Mouse (Mus musculus) heart, postnatal 36 days (tissue): ENCODE measurements at regions not wholly inside any gene's neighbourhood (a gene's known extent, or its start where the extent isn't known, plus 50 kb on each side); places are given as distances from the start of the nearest gene placed in this dataset.

Source experiments
- DNase-seq, 2 experiments: peaks; one replicate each; pipeline ENCODE4 v3.0.0; 2021 to 2022
- intact Hi-C: fragments of 180-260 bp; cut with DNase I; formaldehyde crosslinking; loops from one replicate; pipeline ENCODE4 v1.15.1; 2025

- DNase-seq, result no peak
- intact Hi-C loops, result no loop called here
Measured at GRCm38 (mm10) chr13:43724161-43724560, 60.4 kb upstream of the Cd83 start.

GRCm38 (mm10) chr13:43725698-43726097 is 58.9 kb upstream of the Cd83 start:
- DNase-seq, result peak; percentile 63 to 65
- intact Hi-C loops, result loop anchor here (1.0 kb wide), 1 partner anchor 129 kb away; no protein-coding TSS in a partner anchor

DNA sequence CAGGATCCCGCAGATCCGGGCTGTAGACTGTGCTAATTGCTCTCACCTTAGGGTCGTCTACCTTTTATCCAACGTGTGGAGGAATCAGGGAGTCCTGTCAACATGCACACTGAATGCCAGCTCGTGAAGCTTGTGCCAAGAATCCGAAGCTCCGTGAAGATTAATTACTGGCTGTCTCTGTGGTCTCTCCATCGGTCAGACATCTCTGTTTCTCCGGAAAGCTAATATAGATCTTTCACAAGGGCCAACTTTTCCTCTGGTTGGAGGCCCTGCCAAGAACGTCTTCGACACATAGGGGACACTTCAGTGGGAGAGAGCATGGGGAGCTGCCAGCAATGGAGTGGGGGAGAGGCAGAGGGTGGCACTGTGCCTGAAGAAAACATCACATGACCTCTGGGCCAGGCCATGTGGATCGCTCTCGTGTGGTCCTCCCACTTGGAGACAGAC is 57.7 kb upstream of the Cd83 start:
- peak; percentile 11 to 28 for DNase-seq
- intact Hi-C loops, result no loop called here

GRCm38 (mm10) chr13:43729617-43730016 is 55.0 kb upstream of the Cd83 start:
- DNase-seq, result no peak
- intact Hi-C loops, result no loop called here

DNA sequence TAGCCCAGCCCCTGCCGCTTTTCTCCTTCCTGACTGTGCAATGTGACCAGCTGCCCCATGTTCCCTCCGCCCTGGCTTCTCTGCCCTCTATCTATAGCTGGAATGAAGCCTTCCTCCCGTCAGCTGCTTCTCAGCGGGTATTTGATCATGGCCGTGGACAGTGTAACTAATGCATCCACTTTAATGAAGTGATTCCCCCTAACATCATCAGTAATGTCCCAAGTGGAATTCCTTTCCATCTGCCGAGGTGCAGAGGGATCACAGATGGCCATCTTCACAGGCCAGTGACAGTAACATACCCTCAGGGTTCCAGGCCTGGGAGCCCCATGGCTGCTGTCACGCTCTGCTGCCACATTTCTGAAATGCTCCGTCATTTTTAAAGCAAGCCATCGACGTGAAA is 51.5 kb upstream of the Cd83 start:
- no peak for DNase-seq
- intact Hi-C loops, result no loop called here

- DNase-seq, result peak; percentile 68 to 71
- intact Hi-C loops, result loop anchor here (5.0 kb wide), 1 partner anchor 562 kb away; the partner anchor contains the start of gene Tbc1d7
Measured at GRCm38 (mm10) chr13:43734641-43735040, 49.9 kb upstream of the Cd83 start.
